Mouse (Mus musculus): ENCODE data around the gene Ggta1. TPM values are rescaled to one million over a fixed set of nuclear protein-coding genes. Genes with fewer than 3 reads are reported as not detected.

Ggta1 gene
- polyA plus RNA-seq, 1 experiment from 2014 or later, result 26.2 TPM

DNA sequence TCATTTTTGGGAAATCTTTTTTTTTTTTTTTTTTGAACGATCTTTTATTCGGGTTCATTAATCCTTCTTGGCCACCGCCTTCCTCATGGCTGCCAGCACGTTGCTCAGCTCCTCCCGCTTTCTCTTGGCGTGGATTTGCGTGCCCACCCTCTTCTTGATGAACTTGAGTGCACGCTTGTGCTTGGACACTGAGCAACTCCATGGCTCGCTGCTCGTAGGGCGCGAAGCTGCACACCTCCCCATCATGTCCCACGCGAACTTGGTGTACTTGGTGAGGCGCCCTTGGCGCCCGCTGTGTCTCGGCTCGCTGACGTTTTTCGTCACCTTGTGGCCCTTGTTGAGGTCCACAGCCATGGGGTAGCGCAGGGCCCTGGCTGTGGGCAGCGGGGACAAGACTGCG lies 28.1 kb upstream of the Ggta1 start:
- DNase-seq (ENCODE audit: low spot score), result no peak

DNA sequence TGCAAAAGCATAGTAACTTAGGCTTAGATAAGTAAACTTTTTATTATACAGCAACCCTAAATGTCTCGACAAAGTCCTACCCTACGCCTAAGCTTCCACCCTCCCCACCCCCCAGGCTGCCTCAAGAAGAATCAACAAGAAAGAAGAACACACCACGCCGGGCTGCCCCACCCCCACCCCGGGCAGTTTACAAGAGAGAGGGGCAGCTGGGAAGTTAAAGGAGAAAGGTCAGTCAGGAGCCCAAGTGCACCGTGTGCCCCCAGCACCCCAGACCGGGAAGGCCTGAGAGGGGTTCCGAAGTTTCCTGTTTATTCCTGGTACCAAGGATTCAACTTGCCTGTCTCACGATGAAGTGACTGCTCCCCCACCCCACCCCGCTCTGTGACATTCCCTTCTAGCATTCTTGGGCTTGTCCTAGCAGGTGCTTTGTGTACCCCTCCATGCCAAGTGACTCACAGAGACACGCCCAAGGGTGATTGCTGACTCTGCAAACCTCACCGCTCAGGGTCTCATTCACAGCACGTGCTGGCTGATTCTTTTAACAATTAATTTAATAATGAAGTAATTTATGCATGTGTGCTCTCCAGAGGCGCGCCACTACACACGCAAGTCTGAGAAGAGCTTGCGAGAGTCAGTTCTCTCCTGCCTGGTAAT lies 27.6 kb upstream of the Ggta1 start:
- no peak for DNase-seq (ENCODE audit: low spot score)

GRCm38 (mm10) chr2:35487700-35488099 lies 24.7 kb upstream of the Ggta1 start:
- no peak for DNase-seq (ENCODE audit: low spot score)

- DNase-seq (ENCODE audit: low spot score), result no peak
These were observed 24.1 kb upstream of the Ggta1 start for GRCm38 (mm10) chr2:35486981-35487655.

GRCm38 (mm10) chr2:35484102-35484501 lies 21.1 kb upstream of the Ggta1 start:
- DNase-seq (ENCODE audit: low spot score), result no peak

- no peak for DNase-seq (ENCODE audit: low spot score)
These were observed 20.4 kb upstream of the Ggta1 start for GRCm38 (mm10) chr2:35483402-35483801.

DNA sequence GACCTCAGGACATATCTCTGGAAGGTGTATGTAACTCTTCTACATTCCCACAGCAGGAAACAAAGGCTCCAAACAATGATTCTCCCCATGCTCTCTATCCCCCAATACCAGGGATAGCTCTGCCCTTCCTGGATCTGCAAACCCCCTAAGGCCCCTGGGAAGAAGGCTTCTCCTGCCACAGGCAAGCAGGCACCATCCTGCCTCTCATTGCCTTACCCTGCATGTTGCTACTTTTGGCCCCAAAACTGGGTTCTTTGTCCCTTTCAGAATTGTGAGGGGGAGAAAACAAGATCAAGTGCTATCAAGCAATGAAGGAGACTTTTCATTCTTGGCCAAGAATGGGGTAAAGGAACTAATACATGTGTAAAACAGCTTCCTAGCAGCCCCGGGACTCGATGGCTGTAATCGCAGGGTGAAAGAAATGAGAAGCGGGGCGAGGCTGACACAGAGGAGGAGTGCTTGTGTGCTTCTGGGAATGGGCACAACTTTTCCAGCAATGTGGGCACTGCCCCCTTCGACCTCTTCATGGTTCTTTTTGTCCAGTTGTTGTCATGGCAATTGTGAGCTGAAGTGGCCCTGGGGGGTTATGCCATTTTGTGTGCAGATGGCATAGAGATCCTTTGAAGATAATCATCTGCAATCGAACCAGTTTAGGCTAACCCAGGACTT lies 18.4 kb upstream of the Ggta1 start:
- DNase-seq (ENCODE audit: low spot score), result no peak

DNA sequence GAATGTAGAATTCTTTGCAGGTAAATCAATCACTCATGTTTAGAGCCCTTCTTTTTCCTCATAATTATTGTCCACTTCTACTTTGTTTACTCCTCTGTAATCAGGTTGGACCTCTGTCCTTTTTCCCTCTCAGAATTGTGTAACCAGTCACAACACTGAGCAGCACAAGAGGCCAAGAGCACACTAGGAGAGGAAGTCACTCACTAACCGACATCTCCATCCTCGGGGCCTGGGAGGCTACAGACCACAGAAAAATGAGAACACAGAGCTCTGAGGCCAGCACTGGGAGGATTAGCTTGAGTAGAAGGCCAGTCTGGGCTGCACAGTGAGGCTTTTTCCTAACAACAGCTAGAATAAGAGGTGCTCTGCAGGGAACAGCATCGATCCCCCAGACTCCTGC lies 17.0 kb upstream of the Ggta1 start:
- peak; percentile 31 for DNase-seq (ENCODE audit: low spot score)

DNA sequence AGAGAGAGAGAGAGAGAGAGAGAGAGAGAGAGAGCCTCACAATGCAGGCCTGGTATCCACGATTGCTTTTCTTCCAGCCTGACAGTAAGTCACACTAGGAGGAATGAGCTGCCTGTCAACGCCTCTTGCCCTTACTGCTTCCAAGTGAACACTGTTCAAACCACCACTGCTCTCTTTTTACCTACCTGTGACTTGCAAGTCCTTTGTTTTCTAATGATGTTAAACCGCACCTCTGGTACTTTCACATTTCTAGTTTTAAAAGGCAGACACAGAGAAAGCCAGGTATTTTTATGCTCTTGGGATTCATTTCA lies 15.7 kb upstream of the Ggta1 start:
- no peak for DNase-seq (ENCODE audit: low spot score)

- no peak for DNase-seq (ENCODE audit: low spot score)
These were observed 15.2 kb upstream of the Ggta1 start for GRCm38 (mm10) chr2:35477999-35478811.

GRCm38 (mm10) chr2:35477321-35477720 lies 14.3 kb upstream of the Ggta1 start:
- no peak for DNase-seq (ENCODE audit: low spot score)

DNA sequence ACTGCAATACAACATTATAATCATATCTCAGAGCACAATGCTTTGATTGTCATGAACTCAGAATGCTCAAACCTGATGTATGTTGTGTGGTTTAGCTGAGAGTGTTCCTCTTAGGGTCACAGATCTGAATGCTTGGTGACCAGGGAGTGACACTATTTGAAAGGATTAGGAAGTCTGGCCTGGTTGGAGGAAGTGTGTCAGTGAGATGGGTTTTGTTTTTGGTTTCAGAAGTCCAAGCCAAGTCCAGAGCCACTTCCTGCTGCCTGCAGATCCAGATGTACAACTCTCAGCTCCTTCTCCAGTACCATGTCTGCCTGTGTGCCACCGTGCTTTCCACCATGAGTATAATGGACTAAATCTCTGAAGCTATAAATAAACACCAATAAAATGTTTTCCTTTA lies 11.9 kb upstream of the Ggta1 start:
- DNase-seq (ENCODE audit: low spot score), result no peak

GRCm38 (mm10) chr2:35469266-35469665 lies 6.2 kb upstream of the Ggta1 start:
- DNase-seq (ENCODE audit: low spot score), result no peak

DNA sequence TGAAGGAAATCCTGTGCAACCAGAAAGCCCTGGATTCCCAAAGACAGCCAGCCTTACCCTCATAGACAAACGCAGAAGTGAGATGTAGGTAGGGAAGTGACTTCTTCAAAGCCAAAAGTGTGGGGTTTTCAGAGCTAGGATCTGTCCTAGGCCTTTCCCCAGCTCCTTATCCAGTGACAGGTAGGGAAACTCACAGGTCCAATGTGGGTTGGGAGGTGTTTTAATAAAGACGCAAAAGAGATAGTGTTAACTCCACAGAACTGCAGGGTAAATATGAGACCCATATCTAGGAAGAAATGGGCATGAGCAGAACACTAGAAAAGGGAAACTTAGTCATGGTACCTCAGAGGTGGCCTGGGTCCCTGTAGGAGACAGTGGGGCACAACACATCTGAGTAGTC lies 5.2 kb upstream of the Ggta1 start:
- no peak for DNase-seq (ENCODE audit: low spot score)

GRCm38 (mm10) chr2:35467855-35468254 lies 4.8 kb upstream of the Ggta1 start:
- no peak for DNase-seq (ENCODE audit: low spot score)

GRCm38 (mm10) chr2:35465677-35466076 lies 2.6 kb upstream of the Ggta1 start:
- DNase-seq (ENCODE audit: low spot score), result no peak

DNA sequence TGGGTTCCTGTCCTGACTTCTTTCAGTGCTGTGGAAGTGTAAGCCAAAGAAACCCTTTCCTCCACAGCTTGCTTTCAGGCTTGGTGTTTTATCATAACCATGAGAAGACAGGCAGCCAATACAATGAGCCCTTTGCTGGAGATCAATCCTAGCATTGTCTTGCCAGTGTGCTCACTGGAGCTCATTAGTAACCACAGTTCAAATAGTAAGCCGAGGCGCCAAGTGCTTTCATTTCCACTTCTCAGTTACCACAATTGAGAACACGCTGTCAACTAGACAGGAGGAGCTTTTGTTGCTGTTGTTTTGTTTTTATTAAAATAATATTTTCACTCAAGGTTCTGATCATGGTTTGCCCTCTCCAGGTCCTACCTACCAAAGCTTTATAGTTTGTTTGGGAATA lies 1.5 kb upstream of the Ggta1 start:
- no peak for DNase-seq (ENCODE audit: low spot score)

- no peak for DNase-seq (ENCODE audit: low spot score)
These were observed 1.1 kb upstream of the Ggta1 start for GRCm38 (mm10) chr2:35464089-35464534.

DNA sequence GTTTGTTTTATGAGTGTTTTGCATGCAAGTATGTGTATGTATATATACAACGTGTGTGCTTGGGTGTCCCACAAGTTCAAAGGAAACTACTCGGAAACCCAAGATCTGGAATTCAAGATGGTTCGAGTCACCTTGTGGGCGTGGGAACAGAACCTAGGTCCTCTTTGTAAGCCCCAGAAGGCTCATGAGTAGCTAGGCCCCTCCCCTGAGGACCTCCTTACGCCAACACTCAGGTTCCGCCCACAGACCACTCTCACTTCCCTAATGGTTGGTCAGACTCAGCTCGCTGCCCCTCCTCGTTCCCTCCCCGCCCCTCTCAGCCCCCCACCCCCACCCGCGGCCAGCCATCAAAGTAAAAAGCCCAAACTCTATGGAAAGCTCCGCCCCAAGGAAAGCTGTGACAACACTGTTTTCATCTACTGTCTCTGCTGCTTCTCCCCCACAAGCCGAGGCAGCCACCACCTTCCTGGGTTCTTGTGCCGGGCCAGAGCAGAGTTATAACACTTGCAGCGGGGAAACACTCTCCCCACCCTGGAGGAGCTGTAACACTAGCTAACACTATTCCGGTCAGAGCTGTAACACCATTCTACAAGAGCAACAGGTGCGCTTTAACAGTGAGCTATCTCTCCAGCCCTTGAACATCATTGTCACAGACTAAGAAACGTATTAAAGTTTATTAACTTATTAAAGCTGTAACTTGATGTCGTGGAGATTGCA lies 499 bp upstream of the Ggta1 start:
- DNase-seq (ENCODE audit: low spot score), result peak; percentile 77

DNA sequence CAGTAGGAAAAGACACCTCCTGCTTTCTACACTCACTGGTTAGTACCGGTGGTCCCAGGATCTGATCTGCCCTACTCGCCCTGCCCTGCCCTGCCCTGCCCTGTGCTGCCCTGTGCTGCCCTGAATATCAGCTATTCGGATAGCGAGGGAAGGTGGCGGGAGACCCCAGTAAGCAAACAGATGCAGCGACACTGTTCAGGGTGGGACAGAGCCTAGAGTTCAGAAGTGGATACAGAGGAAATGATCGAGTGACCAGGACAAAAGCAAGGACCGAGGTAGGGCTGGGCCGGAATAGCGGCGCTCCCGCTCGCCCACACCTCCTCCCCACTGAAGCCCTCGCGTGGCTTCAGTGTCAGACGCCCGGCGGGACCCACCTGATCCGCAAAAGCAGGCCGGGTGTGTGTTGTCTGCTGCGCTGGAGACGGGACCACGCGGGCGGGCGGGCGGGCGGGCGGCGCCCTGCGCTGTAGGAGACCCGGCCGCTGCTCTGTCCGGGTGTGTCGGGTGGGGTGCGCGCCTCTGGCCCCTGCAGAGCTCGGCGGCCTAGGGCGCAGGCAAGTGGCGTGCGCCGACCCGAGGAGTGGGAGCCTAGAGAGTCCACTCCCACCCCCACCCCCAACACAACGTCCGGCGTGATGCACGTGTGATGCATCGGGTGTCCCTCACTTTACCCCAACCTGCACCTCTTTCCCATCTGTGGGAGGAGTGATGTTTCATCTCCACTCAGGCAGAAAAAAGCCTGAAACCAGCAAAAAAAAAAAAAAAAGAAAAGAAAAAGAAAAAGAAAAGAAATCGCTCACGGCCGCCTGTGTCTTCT lies 852 bp downstream of the Ggta1 start:
- no peak for DNase-seq (ENCODE audit: low spot score)

Measured in thymus, postnatal 0 days (tissue).